Mouse (Mus musculus) MEL (cell line): ENCODE measurements at regions not wholly inside any gene's neighbourhood (a gene's known extent, or its start where the extent isn't known, plus 50 kb on each side); places are given as distances from the start of the nearest gene placed in this dataset.

Experiments used
- CTCF ChIP-seq, 3 experiments: IDR thresholded peaks in 2 of 3; conservative IDR thresholded peaks in 1 of 3; 2 replicates each; pipeline ENCODE4 v1.5.1; 2011 to 2012; ENCODE audit warnings: low read length in 3 of 3, low read depth in 2 of 3, mild to moderate bottlenecking in 2 of 3, improper control_type of control experiment in 1 of 3, inconsistent platforms in 1 of 3, mixed read lengths in 1 of 3, moderate library complexity in 1 of 3; ENCODE audit not compliant: control insufficient read depth in 1 of 3, insufficient read depth in 1 of 3, poor library complexity in 1 of 3, severe bottlenecking in 1 of 3
- NELFE ChIP-seq: IDR thresholded peaks from 2 replicates; pipeline ENCODE4 v1.6.1; 2011; ENCODE audit warnings: low read depth, low read length, improper control_type of control experiment
- POLR2AphosphoS5 ChIP-seq: IDR thresholded peaks from 2 replicates; pipeline ENCODE4 v1.6.1; 2012; ENCODE audit warnings: low read depth, borderline replicate concordance, mild to moderate bottlenecking, inconsistent platforms, low read length, moderate library complexity, mixed read lengths
- RAD21 ChIP-seq: IDR thresholded peaks from 2 replicates; pipeline ENCODE4 v1.6.1; 2011; ENCODE audit warnings: mild to moderate bottlenecking, low read depth, low read length, improper control_type of control experiment
- ZNF384 ChIP-seq: IDR thresholded peaks from 2 replicates; pipeline ENCODE4 v1.6.1; 2012; ENCODE audit warnings: low read depth, mild to moderate bottlenecking, inconsistent platforms, low read length, improper control_type of control experiment

DNA sequence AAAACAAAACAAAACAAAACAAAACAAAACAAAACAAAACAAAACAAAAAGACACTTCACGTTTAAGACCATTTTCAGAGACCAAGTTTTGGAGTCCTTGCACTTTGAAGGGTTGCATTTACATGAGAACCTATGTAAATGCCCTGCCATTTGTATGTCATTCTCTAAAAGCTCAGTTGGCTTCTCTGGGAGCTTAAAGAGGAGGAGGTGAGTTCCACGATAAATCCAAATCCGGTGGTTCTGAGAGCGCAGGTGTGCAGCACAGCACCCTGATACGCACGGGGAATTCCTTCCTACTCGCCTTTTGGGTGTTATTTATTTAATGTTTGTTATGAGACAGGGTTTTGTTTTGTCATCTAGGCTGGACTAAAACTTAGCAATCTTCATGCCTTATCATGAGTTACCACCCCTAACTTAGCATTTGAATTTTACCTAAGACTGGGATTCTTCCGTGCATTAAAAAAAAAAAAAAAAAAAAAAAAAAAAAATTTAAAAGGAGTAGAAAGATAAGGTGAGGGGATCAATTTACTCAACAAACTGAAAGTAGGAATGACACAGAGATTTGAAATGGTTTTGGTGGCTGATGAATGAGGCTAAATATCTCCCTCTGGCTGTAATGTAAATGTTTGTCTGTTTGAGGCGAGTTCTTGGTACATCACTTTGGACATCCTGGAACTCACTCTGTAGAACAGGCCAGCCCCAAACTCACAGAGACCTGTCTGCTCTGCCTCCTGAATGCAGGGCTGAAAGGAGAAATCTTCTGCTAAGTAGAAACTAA lies 174.4 kb upstream of the Jarid2 start:
- no peak for TF ChIP-seq CTCF (IDR thresholded peaks at IDR 0.05 in 2 of 3, conservative IDR thresholded peaks at IDR 0.05 in 1 of 3; ENCODE audit: control insufficient read depth in 1 of 3, insufficient read depth in 1 of 3, low read depth in 2 of 3, low read length in 3 of 3, poor library complexity in 1 of 3, severe bottlenecking in 1 of 3)
- no peak for TF ChIP-seq NELFE
- TF ChIP-seq RAD21 = no peak
- peak; percentile 47 for TF ChIP-seq ZNF384
- TF ChIP-seq POLR2AphosphoS5 = no peak
